Mouse (Mus musculus): ENCODE measurements around the gene Egflam. TPM values are rescaled to one million over a fixed set of nuclear protein-coding genes. Genes with fewer than 3 reads are reported as not detected.

Egflam gene
- polyA plus RNA-seq, 3 experiments from 2014 or later: 0.09 TPM; not detected in 2

DNA sequence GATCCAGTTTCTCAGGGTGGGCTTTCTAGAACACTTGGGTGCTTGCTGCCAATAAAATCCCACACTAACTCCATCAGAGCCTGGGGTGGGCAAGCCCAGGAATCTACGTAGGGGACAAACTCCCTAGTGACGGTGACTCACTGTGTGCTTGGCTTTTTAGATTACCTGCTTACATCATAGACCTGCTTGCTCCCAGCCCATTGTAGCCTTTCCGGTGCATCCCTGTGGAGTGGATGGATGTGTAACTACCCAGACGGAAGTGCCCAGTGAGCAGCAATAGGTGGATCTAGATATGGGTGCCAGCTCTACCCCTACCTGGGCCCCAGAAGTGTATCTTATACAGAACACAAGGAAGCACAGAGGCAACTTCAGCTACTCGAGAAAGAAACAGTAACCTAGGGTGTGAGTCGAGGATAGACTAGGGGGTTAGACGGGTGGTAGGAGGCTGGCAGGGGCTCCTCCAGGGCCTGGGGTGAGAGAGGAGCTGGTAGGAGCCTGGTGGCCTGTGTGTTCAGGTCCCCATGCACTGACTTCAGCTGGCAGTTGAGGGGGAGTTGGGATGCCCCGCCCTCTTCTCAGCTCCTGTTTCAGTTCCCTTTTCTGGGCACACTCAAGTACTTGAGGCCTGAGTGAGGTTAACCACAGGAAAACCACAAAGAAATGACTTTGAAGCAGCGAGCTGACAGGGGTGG lies 181.5 kb downstream of the Egflam start:
- ATAC-seq: no peak

DNA sequence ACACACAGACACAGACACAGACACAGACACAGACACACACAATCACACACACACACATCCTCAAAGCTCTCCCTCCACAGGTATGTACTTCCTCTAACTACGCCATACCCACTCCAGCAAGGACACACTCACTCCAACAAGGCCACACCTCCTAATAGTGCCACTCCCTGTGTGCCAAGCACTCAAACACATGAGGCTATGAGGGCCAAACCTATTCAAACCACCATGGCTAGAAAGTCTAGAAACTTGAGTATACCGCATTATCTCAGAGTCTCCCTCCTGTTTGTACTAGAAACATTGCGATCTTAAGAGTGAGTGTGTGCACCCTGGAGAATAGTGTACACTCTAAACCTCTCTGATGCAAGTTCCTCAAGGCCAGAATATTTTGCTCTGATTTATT lies 182.3 kb downstream of the Egflam start:
- ATAC-seq: no peak

DNA sequence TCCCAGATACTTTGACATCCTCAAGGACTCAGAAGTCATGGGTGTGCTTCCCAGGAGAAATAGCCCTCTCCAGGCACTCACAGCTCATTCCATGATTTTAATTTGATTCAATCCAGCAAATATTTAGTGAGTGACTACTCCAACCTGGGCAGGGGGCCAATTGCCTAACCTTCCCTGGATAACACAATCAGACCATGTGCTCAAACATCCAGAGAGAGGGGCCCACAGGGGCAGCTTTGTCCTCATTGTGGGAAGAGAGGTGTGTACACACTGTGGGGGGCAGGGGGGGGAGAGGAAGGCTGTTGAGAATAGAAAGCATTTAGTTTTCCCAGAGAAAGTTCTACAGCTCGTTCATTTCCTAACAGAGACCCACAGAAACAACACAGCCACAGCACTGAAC lies 184.5 kb downstream of the Egflam start:
- no peak for ATAC-seq

DNA sequence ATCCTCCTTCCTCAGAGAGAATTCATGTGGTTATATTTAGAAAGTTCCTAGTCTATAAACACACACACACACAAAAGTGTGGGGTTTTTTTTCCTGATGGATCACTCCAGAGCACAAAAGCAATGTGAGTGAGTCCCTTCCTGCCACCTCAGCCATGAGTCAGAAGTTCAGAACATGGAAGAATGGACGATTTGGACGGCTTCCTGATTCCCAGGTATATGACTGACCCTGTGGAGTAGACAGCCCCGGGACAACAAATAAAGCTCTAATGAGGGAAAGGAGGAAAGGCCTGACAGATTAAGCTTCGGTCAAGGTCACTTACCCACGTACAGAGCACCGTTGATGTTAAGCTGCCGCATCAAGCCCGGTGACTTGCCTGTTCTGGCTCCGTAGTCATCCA lies 190.0 kb downstream of the Egflam start:
- ATAC-seq: no peak

DNA sequence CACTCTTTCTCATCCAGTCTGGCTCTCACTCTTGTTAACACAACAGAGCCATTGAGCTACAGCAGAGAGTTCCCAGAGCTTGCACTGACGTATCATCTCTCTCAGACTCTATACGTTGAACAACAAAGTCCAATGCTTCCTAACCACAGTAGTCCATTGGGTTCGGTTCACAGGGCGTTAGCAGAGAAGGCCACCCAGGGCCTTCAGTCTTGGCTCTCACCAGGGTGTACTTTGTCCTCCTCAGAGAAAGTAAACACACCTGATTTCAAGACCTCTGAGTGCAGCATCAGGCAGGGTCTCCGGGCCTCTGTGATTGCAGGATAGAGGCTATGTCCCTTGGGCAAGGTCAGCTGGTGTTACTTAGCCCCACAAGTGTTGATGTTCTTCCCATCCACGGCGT lies 190.9 kb downstream of the Egflam start:
- ATAC-seq: no peak

DNA sequence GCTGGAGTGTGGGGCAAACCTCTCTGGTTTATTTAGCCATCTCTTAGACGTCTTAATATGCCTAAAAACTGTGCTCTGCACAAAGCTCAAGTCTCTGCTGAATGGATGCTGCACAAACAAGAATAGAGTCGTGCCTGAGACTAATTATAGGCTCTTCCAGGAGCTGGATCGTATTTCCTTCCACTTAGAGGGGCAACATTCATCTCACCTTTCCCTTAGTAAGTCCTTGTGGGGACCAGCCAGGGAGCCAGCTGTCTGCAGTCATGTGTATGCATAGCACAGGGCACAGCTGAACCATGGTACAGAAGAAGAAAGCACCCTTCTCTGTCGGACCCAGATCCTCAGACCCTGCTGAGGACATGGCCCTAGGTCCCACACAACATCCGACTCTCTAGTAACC lies 192.1 kb downstream of the Egflam start:
- ATAC-seq: no peak

DNA sequence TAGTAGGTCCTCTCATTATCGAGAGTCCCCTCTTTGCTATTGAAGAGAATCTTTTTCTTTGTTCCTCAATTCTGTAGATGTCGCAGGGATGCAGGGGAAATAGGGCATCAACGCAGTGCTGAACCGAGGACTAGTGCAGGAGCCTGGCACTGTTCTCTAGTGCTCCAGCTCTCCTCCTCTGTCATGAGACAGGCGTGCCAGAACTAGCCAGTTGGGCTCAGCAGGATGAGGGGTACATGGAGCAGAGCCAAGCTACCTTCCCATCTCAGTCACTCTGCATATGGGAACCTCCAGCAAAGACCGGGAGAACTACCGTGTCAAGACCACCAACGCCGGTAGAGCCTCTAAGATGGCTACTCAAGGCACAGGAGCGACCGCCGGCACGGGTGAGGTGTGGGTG lies 193.3 kb downstream of the Egflam start:
- ATAC-seq: no peak

DNA sequence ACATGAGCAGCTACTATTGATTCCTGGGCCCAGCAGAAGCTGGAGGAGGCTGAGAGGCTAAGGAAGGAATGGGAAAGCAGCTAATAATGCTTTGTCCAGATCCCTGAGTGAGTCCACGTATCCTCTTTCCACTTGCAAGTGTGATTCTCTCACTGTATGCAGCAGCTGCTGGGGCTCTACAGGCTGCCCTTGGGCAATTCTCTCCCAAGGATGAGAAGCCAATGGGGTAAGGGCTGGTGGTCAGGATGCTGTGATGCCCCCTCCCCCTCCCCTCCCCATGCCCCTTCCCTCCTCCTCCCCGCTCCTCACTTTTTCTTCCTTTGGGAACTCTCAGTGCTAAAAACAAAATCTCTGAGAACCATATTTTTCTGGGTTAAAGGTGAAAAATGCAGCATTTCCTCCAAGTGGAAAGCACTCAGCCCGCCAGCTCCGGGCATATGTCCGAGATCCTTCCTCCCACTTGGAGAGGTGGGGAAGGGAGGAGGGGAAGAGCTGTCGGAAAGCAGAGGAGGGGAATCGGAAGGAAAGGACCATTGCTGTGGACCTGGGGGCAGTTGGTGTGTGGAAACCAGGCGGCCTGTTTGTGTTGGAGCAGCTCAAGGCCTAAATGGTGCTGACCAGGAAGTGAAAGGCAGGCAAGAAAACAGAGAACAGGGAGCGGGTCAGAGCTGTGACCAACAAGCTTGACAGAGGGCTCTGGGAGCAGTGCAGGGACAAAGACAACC lies 194.4 kb downstream of the Egflam start:
- ATAC-seq: no peak

DNA sequence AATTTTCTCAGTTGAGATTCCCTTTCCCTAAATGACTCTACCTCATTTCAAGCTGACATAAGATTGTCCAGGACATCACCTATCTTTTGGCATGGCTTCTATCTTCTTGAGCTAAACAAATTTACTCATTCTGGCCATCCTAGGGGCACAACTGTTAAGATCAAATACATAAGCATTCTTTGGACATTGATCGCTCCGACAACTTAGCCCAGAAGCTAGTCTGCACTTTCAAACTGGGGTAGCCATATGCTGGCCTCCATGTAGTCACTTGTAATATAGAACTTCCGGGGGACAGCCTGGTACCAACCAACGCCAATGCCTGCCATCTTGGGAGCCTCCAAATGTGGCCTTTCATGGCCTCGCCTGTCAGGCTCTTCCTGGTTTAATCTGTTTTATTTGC lies 195.2 kb downstream of the Egflam start:
- no peak for ATAC-seq

DNA sequence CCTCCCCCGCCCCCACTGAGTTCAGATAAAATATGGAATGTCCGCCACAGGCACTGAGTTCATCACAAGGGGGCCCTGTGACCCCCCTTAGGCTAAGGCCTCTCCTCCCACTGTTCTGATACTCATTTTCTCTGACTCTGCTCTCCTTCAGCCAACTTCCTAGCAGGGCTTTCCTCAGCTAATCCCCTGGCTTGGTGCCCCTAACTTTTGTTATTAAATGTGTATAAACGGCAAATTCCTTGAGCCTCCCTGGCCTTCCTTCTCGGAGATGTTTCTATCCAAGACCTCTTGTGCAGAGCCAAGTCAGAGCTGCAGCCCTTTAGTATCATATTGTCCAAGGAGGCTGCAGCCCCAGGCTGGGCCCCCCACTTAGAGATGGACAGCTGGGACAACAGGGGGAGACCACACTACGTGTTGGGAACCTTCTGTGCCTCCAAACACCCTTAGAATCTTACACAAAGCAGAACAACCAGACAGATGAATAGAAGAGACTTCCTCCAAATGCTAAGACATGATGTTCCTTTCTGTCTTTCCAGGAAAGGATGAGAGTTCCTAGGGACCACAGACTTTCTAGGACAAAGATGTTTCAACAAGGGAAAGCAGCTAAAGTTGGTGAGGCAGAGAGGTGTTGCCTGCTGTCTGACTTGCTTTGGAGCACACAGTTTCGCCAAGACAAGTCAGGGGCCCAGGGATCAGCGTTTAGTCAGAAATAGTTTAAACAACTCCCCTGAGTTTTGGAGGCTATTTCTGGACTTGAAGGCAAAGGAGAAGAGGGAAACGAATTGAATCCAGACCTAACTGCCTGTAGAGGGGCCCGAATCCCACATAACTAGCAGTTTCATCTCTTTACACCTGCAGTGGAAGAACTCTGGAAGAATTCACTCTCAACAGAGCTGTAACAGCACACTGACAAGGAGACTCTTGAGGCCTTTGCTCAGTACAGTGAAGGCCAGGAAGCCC lies 196.5 kb downstream of the Egflam start:
- no peak for ATAC-seq

DNA sequence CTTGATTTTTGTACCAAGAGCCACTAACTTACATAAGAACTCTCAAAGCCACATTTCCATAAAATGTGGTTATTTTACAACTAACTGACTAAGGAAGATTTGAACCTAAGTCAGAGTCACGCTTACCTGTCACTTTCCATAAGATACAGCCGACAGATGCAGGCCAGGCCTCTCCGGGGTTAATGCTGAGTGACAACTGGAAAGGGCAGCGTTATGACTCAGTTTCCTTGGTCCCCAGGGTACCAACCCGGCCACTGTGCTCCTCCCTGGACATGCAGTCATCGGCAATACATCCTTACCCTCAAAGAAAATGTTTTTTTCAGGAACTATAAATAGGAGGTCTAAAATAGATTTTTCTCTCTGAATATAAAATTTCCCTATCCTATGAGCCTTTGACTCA lies 197.9 kb downstream of the Egflam start:
- no peak for ATAC-seq

DNA sequence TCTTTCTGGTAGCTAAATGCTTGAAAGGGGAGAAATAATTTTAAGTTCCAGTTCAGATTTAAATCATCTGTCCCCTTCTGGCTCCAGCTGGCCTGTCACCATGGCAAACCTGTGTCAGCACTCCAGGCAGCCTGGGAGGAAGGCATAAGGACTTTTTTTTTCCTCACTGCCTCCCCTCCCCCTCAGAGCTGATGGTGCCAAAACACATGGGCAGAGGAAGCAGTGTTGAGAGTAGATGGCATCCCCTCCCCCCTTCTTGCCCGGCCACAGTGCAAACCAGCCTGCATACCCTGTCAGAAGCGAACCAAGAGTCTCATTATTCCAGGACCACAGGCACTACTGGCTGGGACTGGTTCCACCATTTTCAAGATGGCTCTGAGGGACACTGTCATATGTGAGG lies 199.4 kb downstream of the Egflam start:
- no peak for ATAC-seq

DNA sequence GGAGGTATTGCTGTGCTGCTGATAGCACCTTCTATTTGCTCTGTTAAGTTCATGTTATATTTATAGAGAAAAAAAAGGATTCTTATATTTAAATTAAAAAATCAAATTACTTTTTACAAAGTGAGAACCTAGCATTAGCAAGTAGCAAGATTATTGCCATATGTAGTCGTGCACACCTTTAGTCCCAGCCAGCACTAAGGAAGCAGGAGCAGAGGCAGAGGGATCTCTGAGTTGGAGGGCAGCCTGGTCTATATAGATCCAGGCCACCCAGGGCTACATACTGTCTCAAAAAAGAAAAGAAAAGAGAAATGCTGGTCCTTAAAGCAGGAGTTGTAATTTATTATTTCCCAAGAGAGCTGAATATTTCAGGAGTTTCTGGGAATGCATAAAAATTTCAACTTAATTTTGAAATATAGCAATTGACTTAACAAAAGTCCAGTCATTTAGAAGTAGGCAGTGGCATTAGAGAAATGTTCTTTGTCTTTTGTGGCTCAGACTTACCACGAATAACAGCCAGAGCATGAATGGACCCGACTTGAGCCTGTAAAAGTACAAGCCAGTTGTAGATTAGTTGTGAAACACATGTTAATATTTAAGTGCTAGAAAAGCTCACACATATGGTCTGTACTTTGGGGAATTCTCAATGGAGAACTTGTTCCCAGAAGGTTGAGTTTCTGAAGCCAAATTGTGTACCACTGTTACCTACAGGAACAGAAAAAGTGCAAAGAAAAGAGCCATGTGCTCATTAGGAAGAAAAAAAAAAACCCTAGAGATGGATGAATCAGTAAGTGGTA lies 200.3 kb downstream of the Egflam start:
- no peak for ATAC-seq

DNA sequence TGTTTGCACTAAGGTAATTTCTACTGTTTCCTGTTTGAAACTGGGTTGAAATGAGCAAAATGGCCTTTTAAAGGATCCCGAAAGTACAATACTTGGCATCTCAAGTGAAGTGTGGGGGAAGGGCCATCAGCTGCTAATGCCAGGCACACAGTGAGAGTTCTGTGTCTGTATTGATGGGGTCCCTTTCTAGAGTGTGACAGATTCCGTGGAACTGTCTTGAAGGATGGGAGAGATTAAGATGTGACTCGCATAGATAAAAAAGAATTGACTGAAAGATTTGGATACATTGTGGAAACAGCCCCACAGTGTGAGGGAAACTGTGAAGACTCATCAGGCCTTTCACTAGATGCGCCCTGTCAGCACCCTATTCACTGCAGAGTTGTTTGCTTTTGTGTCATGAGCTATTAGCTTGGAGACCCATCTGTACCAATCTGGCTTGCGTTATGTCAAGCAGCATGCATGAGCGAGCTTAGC lies 203.4 kb downstream of the Egflam start:
- no peak for ATAC-seq

DNA sequence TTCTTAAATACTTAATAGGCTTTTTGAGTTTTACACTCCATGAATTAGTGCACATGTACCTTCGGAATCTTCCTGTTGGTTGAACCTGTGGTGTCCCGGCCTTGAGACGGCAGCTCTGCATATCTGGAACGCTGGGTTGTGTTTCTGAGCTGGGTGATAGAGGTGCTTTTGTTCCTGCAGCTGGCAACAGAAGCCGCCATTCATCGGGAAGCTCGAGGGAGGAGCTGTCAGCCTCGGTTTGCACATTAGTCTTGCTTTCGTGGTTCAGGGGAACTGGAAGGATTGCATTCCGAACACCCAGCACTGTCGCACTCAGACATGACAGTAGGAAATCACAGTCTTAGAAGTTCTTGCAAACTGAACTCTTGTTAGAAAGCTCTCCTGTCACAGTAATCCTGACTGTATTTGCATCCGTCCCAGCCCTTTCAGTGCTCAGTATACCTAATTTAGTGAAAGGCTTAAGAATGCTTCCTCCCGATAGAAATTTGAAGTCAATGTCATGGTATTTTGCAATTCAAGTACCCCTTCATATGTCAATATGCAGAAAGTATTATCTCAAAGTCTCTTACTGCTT lies 204.0 kb downstream of the Egflam start:
- no peak for ATAC-seq

DNA sequence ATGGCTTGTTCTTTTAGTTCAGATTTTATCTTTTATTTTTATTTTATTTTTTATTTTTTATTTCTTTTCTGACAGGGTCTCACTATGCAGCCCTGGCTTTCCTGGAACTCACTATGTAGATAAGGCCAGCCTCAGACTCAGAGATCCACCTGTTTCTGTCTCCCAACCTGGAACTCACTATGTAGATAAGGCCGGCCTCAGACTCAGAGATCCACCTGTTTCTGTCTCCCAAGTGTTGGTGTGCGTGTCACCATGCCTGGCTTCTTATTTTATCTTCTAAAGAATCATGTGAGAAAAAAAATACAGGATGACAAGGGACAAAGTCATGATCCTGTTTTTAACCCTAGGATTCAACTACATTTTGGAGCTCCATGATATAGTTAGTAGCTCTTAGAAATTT lies 205.6 kb downstream of the Egflam start:
- no peak for ATAC-seq

DNA sequence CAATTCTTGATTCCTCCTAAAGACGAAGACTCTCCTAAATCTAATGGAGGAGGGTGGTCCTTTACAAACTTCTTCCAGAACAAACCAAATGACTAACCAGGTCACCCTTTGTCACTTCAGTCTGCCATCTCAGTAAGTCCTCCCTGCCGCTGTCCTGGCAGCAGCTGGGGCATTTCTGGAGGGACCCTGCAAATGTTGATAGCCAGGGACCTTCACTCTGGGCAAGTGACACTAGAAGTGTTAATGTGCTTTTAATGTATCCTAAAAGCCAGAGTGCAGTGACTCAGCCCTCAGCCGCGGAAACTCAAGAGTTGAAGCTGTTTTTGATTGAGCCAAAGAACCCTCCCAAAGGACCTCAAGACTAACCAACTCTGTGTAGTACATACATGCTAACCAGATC lies 207.1 kb downstream of the Egflam start:
- no peak for ATAC-seq

DNA sequence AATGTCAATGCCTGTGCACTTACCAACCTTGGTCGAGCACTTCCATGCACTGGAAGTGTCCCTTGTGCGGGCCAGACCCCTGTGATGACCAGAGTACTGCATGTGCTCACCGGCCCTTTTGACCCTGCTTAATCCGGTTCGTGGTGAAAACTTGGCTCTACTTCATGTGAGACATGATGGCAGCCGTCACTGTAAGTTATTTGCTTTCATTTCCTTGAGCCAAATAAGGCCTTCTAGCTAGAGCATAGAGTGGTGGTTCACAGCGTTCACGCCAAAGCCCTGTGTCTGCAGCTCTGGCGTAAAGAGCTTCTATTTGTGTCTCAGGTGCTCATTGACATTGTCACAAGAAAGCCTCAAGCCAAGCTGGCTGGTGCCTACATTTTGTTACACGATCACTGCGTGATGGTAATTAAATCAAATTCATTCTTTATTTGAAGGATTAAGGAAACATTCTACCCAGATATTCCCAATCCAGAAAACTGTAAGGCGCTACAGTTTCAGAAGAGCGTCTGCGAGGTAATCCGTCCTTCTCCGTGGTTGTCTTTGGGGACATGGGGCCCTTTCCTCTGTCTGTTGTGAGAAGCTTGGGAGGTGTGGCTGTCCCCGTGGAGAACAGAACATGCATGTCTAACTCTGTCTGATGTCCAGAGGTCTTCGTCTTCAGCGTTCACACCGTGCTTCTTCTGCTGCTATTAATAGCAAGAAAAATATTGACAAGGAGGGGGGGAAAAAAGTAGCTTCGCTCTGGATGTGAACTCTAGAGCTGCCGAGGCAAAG lies 208.3 kb downstream of the Egflam start:
- no peak for ATAC-seq

DNA sequence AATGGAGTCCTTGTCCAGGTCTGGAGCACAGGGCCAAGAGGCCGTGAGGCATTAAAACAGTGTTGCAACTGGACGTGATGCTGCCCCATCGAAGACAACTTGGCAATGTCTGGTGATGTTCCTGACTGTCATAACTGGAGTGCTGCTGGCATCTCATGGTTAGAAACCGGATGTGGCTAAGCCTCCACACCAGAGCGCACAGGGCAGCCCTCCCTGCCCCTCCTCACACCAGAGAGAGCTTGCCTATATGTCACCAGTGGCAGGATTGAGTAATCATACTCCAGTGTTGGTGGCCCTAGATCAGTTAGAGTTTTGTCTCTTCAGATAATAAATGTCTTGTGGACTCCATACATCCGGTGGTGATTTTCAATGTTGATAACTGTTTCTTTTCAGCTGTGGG lies 210.5 kb downstream of the Egflam start:
- no peak for ATAC-seq

DNA sequence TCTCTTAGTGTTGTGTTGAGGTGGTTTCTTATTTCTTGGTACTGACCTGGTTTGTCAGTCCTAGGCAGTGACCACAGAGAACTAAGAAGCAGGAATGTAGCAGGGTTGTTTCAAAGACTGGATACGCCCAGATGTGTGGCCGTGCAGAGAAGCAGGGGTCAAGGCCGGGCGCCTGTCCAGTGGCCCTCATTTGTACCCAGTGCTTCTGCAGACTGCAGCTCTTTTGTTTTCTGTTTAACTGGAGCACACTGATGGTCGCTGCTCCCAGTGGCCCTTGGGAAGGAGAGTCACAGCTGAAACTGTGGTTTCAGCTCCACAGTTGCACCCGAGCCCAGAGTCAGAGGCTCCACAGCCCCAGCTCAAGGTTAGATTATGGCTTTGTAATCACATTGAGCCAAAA lies 217.6 kb downstream of the Egflam start:
- no peak for ATAC-seq

DNA sequence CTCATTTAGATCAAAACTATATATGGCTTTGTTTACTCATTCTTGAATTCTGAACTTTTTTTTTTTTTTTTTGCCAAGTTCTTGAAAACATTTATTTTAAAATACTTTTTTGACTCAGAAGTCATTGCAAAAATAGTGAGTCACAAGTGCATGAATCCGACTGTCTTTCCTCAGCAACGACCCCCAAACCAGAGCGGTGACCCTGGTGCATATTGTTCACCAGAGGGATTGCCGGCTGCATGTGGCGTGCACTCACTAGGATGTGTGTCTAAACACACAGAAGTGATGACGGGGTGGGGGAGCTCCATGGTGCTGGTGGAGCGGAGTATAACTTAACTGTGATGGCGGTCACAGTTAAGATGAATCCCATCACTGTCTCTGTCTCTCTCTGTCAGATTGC lies 224.4 kb downstream of the Egflam start:
- no peak for ATAC-seq

Data from inflammation-experienced regulatory T-cells, adult 6 months (primary cell).